Mouse (Mus musculus): ENCODE measurements around the gene Duox2. TPM values are rescaled to one million over a fixed set of nuclear protein-coding genes. Genes with fewer than 3 reads are reported as not detected.

The Duox2 gene
- polyA plus RNA-seq, 1 experiment from 2014 or later, result 0.01 TPM

GRCm38 (mm10) chr2:122323960-122324359, 25.7 kb upstream of the Duox2 start:
- DNase-seq (ENCODE audit: low read depth, low spot score) (no peak), ATAC-seq (no peak)
- no peak for TF ChIP-seq CTCF (IDR thresholded peaks at IDR 0.05)
- ChIA-PET CTCF (no interaction called here), POLR2A (no interaction called here)
- H3K27me3 ChIP-seq, result no peaks in the 10 kb centered on the region
- in situ Hi-C loops (cut with MboI; ENCODE audit: low pct_unique_long_range_greater_than_20kb), result no loop called here

- DNase-seq (ENCODE audit: low read depth, low spot score) (no peak), ATAC-seq (no peak)
- CTCF ChIA-PET, result interaction anchor here (1.1 kb wide), 1 partner anchor 64 kb away, joined by 3 read pairs; no protein-coding TSS in a partner anchor
- in situ Hi-C loops (cut with MboI; ENCODE audit: low pct_unique_long_range_greater_than_20kb), result no loop called here
- no peak for TF ChIP-seq CTCF (IDR thresholded peaks at IDR 0.05)
- no peaks in the 10 kb centered on the region for H3K27me3 ChIP-seq
- POLR2A ChIA-PET, result interaction anchor here (0.6 kb wide), 1 partner anchor 218 kb away, joined by 4 read pairs; no protein-coding TSS in a partner anchor
Measured at GRCm38 (mm10) chr2:122317384-122317783, 19.1 kb upstream of the Duox2 start.

GRCm38 (mm10) chr2:122315372-122315771, 17.1 kb upstream of the Duox2 start, which contains the start of gene Duox1:
Gene Duox1 (plus strand): TSS chr2:122315672.
- ATAC-seq, result no peak
- no peaks in the 10 kb centered on the region for H3K27me3 ChIP-seq
- POLR2A ChIA-PET, result interaction anchor here (0.6 to 1.6 kb wide), 2 partner anchors 12 to 245 kb away, joined by 3 to 4 read pairs; no protein-coding TSS in a partner anchor
- CTCF ChIA-PET, result interaction anchor here (0.7 to 1.7 kb wide), 2 partner anchors 10 to 12 kb away, joined by 3 to 4 read pairs; no protein-coding TSS in a partner anchor
- TF ChIP-seq CTCF (IDR thresholded peaks at IDR 0.05), result no peak
- no peak for DNase-seq (ENCODE audit: low read depth, low spot score)
- in situ Hi-C loops (cut with MboI; ENCODE audit: low pct_unique_long_range_greater_than_20kb), result no loop called here

GRCm38 (mm10) chr2:122313536-122313935, 15.3 kb upstream of the Duox2 start, which contains the start of gene Duoxa1:
Gene Duoxa1 (minus strand): TSS chr2:122313730.
- POLR2A ChIA-PET, result no interaction called here
- H3K27me3 ChIP-seq, result no peaks in the 10 kb centered on the region
- ATAC-seq, result no peak
- in situ Hi-C loops (cut with MboI; ENCODE audit: low pct_unique_long_range_greater_than_20kb), result loop anchor here (5.0 kb wide), 1 partner anchor 64 kb away; no protein-coding TSS in a partner anchor
- DNase-seq (ENCODE audit: low read depth, low spot score), result no peak
- TF ChIP-seq CTCF (IDR thresholded peaks at IDR 0.05), result no peak
- CTCF ChIA-PET, result no interaction called here

- ChIA-PET POLR2A (no interaction called here), CTCF (interaction anchor here (1.0 kb wide), 1 partner anchor 9 kb away, joined by 3 read pairs; no protein-coding TSS in a partner anchor)
- no peaks in the 10 kb centered on the region for H3K27me3 ChIP-seq
- ATAC-seq, result no peak
- DNase-seq (ENCODE audit: low read depth, low spot score), result no peak
- in situ Hi-C loops (cut with MboI; ENCODE audit: low pct_unique_long_range_greater_than_20kb), result loop anchor here (5.0 kb wide), 1 partner anchor 64 kb away; no protein-coding TSS in a partner anchor
- peak; percentile 64 for TF ChIP-seq CTCF (IDR thresholded peaks at IDR 0.05)
Measured at GRCm38 (mm10) chr2:122312722-122313417, 14.6 kb upstream of the Duox2 start.

- ChIA-PET POLR2A (no interaction called here), CTCF (interaction anchor here (1.0 to 1.3 kb wide), 3 partner anchors 8 to 67 kb away, joined by 3 to 6 read pairs (median 3); no protein-coding TSS in a partner anchor)
- no peak for ATAC-seq
- DNase-seq (ENCODE audit: low read depth, low spot score), result no peak
- in situ Hi-C loops (cut with MboI; ENCODE audit: low pct_unique_long_range_greater_than_20kb), result loop anchor here (5.0 kb wide), 1 partner anchor 66 kb away; no protein-coding TSS in a partner anchor
- no peaks in the 10 kb centered on the region for H3K27me3 ChIP-seq
- TF ChIP-seq CTCF (IDR thresholded peaks at IDR 0.05), result no peak
Measured at GRCm38 (mm10) chr2:122311561-122311960, 13.3 kb upstream of the Duox2 start.

- peak; percentile 36 for TF ChIP-seq CTCF (IDR thresholded peaks at IDR 0.05)
- no peak for DNase-seq (ENCODE audit: low read depth, low spot score)
- no peak for ATAC-seq
- H3K27me3 ChIP-seq, result no peaks in the 10 kb centered on the region
- in situ Hi-C loops (cut with MboI; ENCODE audit: low pct_unique_long_range_greater_than_20kb), result loop anchor here (5.0 kb wide), 1 partner anchor 68 kb away; no protein-coding TSS in a partner anchor
- ChIA-PET POLR2A (interaction anchor here (1.1 kb wide), 1 partner anchor 71 kb away, joined by 4 read pairs; no protein-coding TSS in a partner anchor), CTCF (interaction anchor here (0.7 to 2.4 kb wide), 11 partner anchors 11 to 114 kb away, joined by 3 to 10 read pairs (median 3); partner anchors contain the start of gene Shf)
Measured at GRCm38 (mm10) chr2:122309647-122310046, 11.4 kb upstream of the Duox2 start.

- ATAC-seq (peak; percentile 62), DNase-seq (ENCODE audit: low read depth, low spot score) (peak; percentile 60)
- ChIA-PET CTCF (interaction anchor here (1.1 kb wide), 1 partner anchor 70 kb away, joined by 3 read pairs; no protein-coding TSS in a partner anchor), POLR2A (no interaction called here)
- TF ChIP-seq CTCF (IDR thresholded peaks at IDR 0.05), result no peak
- H3K27me3 ChIP-seq, result no peaks in the 10 kb centered on the region
- in situ Hi-C loops (cut with MboI; ENCODE audit: low pct_unique_long_range_greater_than_20kb), result no loop called here
Measured at GRCm38 (mm10) chr2:122306184-122306583, 7.9 kb upstream of the Duox2 start.

GRCm38 (mm10) chr2:122305097-122305892, 7.0 kb upstream of the Duox2 start:
- in situ Hi-C loops (cut with MboI; ENCODE audit: low pct_unique_long_range_greater_than_20kb), result no loop called here
- POLR2A ChIA-PET, result no interaction called here
- H3K27me3 ChIP-seq, result peaks cover 3% of the 10 kb centered on the region
- no peak for ATAC-seq
- no peak for DNase-seq (ENCODE audit: low read depth, low spot score)
- CTCF ChIA-PET, result interaction anchor here (0.9 to 1.1 kb wide), 2 partner anchors 69 to 110 kb away, joined by 3 read pairs; no protein-coding TSS in a partner anchor
- TF ChIP-seq CTCF (IDR thresholded peaks at IDR 0.05), result no peak

- DNase-seq (ENCODE audit: low read depth, low spot score) (no peak), ATAC-seq (no peak)
- CTCF ChIA-PET, result interaction anchor here (0.9 to 2.5 kb wide), 4 partner anchors 14 to 109 kb away, joined by 3 to 11 read pairs (median 3); no protein-coding TSS in a partner anchor
- TF ChIP-seq CTCF (IDR thresholded peaks at IDR 0.05), result no peak
- POLR2A ChIA-PET, result no interaction called here
- in situ Hi-C loops (cut with MboI; ENCODE audit: low pct_unique_long_range_greater_than_20kb), result no loop called here
- H3K27me3 ChIP-seq, result peaks cover 10% of the 10 kb centered on the region
Measured at GRCm38 (mm10) chr2:122304544-122304943, 6.3 kb upstream of the Duox2 start.

Measured in Patski (cell line).